Mouse (Mus musculus) liver, adult 2 months (tissue): ENCODE measurements around the gene Kalrn.

Experiments
- CTCF ChIP-seq: fragments of 200-500 bp; IDR thresholded peaks from 2 replicates; pipeline ENCODE4 v1.5.1; 2011; ENCODE audit warnings: low read depth, low read length, control low read depth
- POLR2A ChIP-seq: fragments of 200-500 bp; IDR thresholded peaks from 2 replicates; pipeline ENCODE4 v1.6.1; 2011; ENCODE audit warnings: low read length, control low read depth; ENCODE audit not compliant: insufficient read depth; ENCODE audit errors: extremely low read depth

GRCm38 (mm10) chr16:34546805-34547509 lies 26.4 kb downstream of the Kalrn start:
- TF ChIP-seq CTCF (no peak), POLR2A (no peak)
